Mouse (Mus musculus) heart, adult 2 months (tissue): ENCODE results near the gene Shisa2.

Experiments
- CTCF ChIP-seq: fragments of 200-600 bp; IDR thresholded peaks from 2 replicates; pipeline ENCODE4 v1.8.1; 2022; ENCODE audit warnings: antibody characterized with exemption, mild to moderate bottlenecking, moderate library complexity
- POLR2A ChIP-seq: fragments of 200-500 bp; IDR thresholded peaks from 2 replicates; pipeline ENCODE4 v1.6.1; 2011; ENCODE audit warnings: mild to moderate bottlenecking, low read depth, low read length, control low read depth; ENCODE audit not compliant: insufficient read depth

DNA sequence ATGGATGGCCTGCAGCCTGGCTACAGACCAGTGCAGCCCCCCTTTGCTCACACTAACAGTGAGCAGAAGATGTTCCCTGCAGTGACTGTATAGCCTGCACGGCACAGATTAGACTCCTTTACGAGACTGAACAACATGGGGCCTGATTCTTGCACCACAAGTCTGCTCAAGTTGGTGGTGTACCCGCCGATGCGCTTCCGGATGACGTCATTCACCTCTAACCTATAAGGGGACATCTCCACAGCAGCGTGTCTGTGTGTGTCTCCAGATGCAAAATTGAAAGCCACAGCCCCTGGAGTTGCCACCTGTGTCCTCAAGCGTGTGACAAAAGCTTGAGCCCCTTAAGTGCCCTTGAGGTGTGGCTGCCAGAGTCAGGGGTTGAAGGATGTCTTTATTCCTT is 5.0 kb downstream of the Shisa2 start:
- TF ChIP-seq POLR2A (no peak), CTCF (no peak)
